Mouse (Mus musculus) forebrain, postnatal 0 days (tissue): Measurements from ENCODE around the gene Sema3d. TPM values are rescaled to one million over a fixed set of nuclear protein-coding genes. Genes with fewer than 3 reads are reported as not detected.

Experiments
- ATAC-seq: fragments of 200-750 bp; cut with Nextera tagmentation; 2 replicates; pipeline ENCODE4 v1.8.0; 2017; ENCODE audit warnings: mild to moderate bottlenecking, moderate library complexity
- DNase-seq: peaks from one replicate; pipeline ENCODE4 v3.0.0-alpha.2; 2015
- H3K27ac ChIP-seq: fragments of 300-500 bp; sonication (generic); 2 replicates; pipeline ENCODE4 v1.5.1; 2014; ENCODE audit warnings: low read depth, mild to moderate bottlenecking, antibody characterized with exemption, low read length, moderate library complexity, mixed read lengths
- H3K27me3 ChIP-seq: fragments of 300-500 bp; sonication (generic); 2 replicates; pipeline ENCODE4 v1.6.1; 2014; ENCODE audit warnings: mild to moderate bottlenecking, low read length, mixed read lengths; ENCODE audit not compliant: insufficient read depth
- H3K36me3 ChIP-seq: fragments of 300-500 bp; sonication (generic); 2 replicates; pipeline ENCODE4 v1.6.1; 2014; ENCODE audit warnings: mild to moderate bottlenecking, moderate library complexity; ENCODE audit not compliant: insufficient read depth
- H3K4me1 ChIP-seq: fragments of 300-500 bp; sonication (generic); 2 replicates; pipeline ENCODE4 v1.6.1; 2014; ENCODE audit warnings: antibody characterized with exemption; ENCODE audit not compliant: insufficient read depth
- H3K4me2 ChIP-seq: fragments of 300-500 bp; sonication (generic); 2 replicates; pipeline ENCODE4 v1.6.1; 2014; ENCODE audit warnings: low read depth, mild to moderate bottlenecking, moderate library complexity
- H3K4me3 ChIP-seq: fragments of 300-500 bp; sonication (generic); 2 replicates; pipeline ENCODE4 v1.5.1; 2014; ENCODE audit warnings: low read depth, low read length, mixed read lengths
- H3K9ac ChIP-seq: fragments of 300-500 bp; sonication (generic); 2 replicates; pipeline ENCODE4 v1.6.1; 2014; ENCODE audit warnings: mild to moderate bottlenecking
- H3K9me3 ChIP-seq: fragments of 300-500 bp; sonication (generic); 2 replicates; pipeline ENCODE4 v1.6.1; 2016; ENCODE audit warnings: low read length
- CTCF ChIP-seq: sonication (generic); IDR thresholded peaks from 2 replicates; pipeline ENCODE4 v1.5.1; 2016; ENCODE audit warnings: antibody characterized with exemption, control low read depth, low read depth
- WGBS: fragments of 180-500 bp; shearing (Covaris S2); extraction: QIAGEN DNeasy Blood & Tissue Kit; methylation state at CpG from one replicate; pipeline ENCODE4 v1.1.7; 2014; 5-methylcytosine and 5-hydroxymethylcytosine counted together
- polyA plus RNA-seq: library from polyadenylated mRNA; unstranded; fragments of >200 nt; fragmentation: Nextera tagmentation; extraction: Ambion mirVana; gene quantifications from 2 replicates; pipeline ENCODE4 v1.2.1, GENCODE M21; 2015
- total RNA-seq: library from RNA; depleted of rRNA; stranded (reverse); fragments of >200 nt; gene quantifications from 2 replicates; pipeline ENCODE4 v1.2.3, GENCODE M21; 2014; rRNA removed

Sema3d gene
- 2.5 and 3.7 TPM in 2 replicates for total RNA-seq
- polyA plus RNA-seq = 1.5 and 1.8 TPM in 2 replicates

DNA sequence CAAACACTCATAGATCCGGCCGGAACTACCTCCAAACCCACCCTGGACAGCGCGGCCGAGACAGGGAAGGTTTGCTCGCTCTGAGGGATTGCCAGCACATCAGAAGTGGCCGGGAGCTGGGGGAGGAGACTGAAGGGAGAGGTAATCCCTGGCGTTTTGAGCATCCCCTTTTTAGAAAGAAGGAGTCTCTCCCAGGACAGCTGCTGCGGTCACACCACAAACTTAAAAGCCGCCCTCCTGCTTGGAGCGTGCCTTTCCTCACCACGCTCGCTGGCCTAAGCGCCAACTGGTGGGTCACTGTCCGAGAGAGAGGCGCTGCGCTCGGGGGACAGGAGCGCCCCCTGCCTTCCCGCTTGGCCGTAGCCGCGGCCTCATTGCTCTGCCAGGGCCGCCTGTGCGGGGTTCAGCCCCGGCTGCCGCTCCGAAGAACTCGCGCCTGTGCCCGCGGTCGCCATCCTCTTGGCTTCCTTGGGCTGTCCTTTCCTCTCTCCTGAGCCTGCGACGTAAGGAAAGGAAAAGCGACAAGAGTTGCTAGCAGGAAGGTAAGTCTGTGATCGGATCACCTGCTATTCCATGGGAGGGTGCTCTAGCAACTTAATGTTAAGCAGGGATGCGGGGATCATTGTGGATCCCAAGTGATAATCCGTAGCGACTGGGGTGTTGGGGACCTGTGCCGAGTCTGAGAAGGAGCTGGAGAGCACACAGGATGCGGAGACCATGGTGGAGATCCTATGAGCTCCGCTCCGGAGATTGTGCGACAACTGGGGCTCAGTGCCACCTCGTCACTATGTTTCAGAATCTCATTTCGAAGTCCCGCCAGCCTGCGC, at the start of gene Sema3d:
TSS of gene Sema3d (plus strand) at position 253 of the 827 bp plus-strand sequence.
- Histone ChIP-seq H3K9me3 (no peaks in the 10 kb centered on the region), H3K36me3 (no peaks in the 10 kb centered on the region), H3K4me3 (peak within 1 kb of the TSS; percentile 55), H3K9ac (peak within 1 kb of the TSS; percentile 29), H3K27me3 (peaks cover 6% of the 10 kb centered on the region), H3K4me1 (0 out of 2 replicates have a peak, but pooled peaks cover 3% of the 10 kb centered on the region), H3K4me2 (peak within 1 kb of the TSS; percentile 80), H3K27ac (no peak within 1 kb of the TSS)
- under 1% methylated on average over 49 of the region's 49 CpGs for WGBS
- peak; percentile 70 for DNase-seq
- peak; percentile 80 for TF ChIP-seq CTCF
- ATAC-seq = peak; percentile 95

DNA sequence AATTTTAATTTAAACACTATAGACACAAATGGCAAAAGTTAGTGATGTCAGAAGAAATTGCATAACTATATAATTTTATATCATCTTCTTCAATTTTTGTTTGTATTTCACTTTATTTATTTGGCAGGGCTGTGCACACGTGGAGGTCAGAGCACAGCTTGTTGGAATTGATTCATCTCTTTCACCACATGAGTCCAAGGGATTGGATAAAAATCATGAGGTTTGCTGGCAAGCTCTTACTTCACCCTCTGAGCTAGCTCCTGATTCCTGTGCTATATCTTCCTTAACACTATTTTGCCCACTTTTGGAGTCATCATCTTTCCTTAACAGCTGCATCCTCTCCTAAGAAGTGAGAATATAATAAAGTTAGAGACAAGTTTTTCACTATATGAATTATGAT, 5.9 kb upstream of the Sema3d start:
- H3K4me1 ChIP-seq = no peaks in the 10 kb centered on the region
- no peak overlapping the region for H3K27ac ChIP-seq
- H3K9ac ChIP-seq = no peak overlapping the region
- no peak overlapping the region for H3K4me2 ChIP-seq
- 49% methylated on average over 1 of the region's 1 CpGs for WGBS
- no peak for TF ChIP-seq CTCF
- no peak for DNase-seq
- no peaks in the 10 kb centered on the region for H3K27me3 ChIP-seq
- no peaks in the 10 kb centered on the region for H3K36me3 ChIP-seq
- no peak for ATAC-seq
- H3K4me3 ChIP-seq = no peak overlapping the region
- no peaks in the 10 kb centered on the region for H3K9me3 ChIP-seq

DNA sequence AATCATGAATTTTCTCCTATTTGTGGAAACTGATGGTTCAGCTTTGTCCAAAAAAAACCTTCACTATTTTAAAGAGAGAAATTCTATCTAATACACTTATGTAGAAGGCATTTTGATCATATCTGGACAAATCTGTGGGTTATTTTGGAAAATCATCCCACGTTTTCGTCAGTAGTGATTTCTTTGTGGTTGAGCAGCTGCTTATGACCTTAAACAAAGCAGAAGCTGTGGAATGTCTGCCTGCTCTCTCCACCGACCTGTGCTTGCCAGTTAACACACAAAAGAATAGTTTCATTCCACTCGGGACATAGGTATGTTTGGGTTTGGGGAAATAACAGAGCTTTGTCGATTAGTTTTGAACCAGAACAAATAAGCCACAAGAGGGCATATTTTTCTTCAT, 4.3 kb upstream of the Sema3d start:
- no peak for DNase-seq
- H3K4me3 ChIP-seq = no peak overlapping the region
- H3K36me3 ChIP-seq = no peaks in the 10 kb centered on the region
- no peak overlapping the region for H3K4me2 ChIP-seq
- H3K27me3 ChIP-seq = 0 out of 2 replicates have a peak, but pooled peaks cover under 1% of the 10 kb centered on the region
- H3K9me3 ChIP-seq = no peaks in the 10 kb centered on the region
- H3K9ac ChIP-seq = no peak overlapping the region
- WGBS = 37% methylated on average over 5 of the region's 5 CpGs
- TF ChIP-seq CTCF = no peak
- ATAC-seq = no peak
- H3K4me1 ChIP-seq = 0 out of 2 replicates have a peak, but pooled peaks cover 3% of the 10 kb centered on the region
- H3K27ac ChIP-seq = no peak overlapping the region

DNA sequence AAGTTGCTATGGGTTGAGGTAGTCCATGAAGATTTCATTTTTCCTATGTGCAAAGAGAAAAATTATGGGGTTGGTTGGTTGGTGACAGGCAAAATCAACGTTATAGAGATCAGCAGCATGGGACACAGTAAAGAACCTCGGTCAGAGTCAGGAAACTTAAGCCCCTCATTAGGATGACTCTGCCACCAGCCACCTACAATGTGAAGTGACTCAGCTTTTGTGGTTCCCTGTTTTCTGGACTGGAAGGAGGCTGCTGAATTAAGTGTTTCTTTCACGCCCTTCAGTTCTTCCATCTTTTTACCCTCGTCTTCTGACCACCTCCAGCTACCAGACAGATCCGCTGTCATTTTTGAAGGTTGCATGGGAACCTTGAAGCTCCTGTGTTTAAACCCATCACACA, 1.2 kb upstream of the Sema3d start:
- 0 out of 2 replicates have a peak, but pooled peaks cover 3% of the 10 kb centered on the region for H3K4me1 ChIP-seq
- no peak for DNase-seq
- TF ChIP-seq CTCF = no peak
- 82% methylated on average over 5 of the region's 5 CpGs for WGBS
- peaks cover 6% of the 10 kb centered on the region for H3K27me3 ChIP-seq
- ATAC-seq = no peak
- no peak overlapping the region for H3K4me2 ChIP-seq
- no peaks in the 10 kb centered on the region for H3K9me3 ChIP-seq
- no peak overlapping the region for H3K27ac ChIP-seq
- H3K36me3 ChIP-seq = no peaks in the 10 kb centered on the region
- no peak overlapping the region for H3K9ac ChIP-seq
- no peak overlapping the region for H3K4me3 ChIP-seq

DNA sequence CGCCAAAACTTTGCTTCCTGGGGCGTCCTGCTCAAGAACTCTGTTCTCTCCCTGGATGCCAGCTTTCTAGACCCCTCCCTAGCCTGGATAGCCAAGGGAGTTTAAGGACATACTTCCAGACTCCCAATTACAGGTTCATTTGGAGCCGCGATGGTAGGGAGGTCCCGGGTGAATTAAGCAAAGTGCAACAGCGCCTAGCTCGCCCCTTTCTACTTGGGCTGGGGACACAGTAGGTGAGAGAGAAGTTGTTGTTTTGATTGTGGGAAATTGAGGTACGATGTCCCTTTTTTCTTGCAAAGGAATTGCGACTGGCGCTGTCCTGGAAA, 738 bp downstream of the Sema3d start:
- Histone ChIP-seq H3K4me1 (0 out of 2 replicates have a peak, but pooled peaks cover 3% of the 10 kb centered on the region), H3K27ac (no peak overlapping the region), H3K9ac (peak overlapping the region; percentile 29; the same call in 1 of the 2 replicates), H3K9me3 (no peaks in the 10 kb centered on the region), H3K4me3 (peak overlapping the region; percentile 55), H3K27me3 (peaks cover 6% of the 10 kb centered on the region), H3K4me2 (peak overlapping the region; percentile 80), H3K36me3 (no peaks in the 10 kb centered on the region)
- no peak for TF ChIP-seq CTCF
- 2% methylated on average over 10 of the region's 10 CpGs for WGBS
- ATAC-seq = no peak
- DNase-seq = no peak

DNA sequence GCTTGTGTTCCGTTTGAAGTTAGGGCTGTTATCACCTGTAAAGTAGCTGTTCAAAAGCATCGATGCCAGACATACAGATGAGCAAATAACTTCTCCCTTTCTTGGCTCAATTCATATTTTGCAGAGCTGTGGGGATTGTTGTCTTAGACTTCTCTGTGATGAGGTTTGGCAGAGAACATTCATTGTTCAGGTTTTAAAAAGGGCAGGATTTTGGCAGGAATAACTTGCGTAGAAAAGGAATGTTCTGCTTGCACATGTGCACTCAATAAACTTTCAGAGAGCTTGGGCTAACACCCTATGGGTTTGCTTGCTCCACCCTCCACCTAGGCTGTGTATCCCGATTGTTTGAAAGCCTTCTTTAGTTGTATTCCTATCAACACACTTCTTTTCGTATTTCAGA, 9.5 kb downstream of the Sema3d start:
- Histone ChIP-seq H3K4me2 (no peak overlapping the region), H3K27ac (no peak overlapping the region), H3K36me3 (no peaks in the 10 kb centered on the region), H3K9me3 (no peaks in the 10 kb centered on the region), H3K4me1 (no peaks in the 10 kb centered on the region), H3K9ac (no peak overlapping the region), H3K4me3 (no peak overlapping the region), H3K27me3 (no peaks in the 10 kb centered on the region)
- ATAC-seq (no peak), DNase-seq (no peak)
- no peak for TF ChIP-seq CTCF
- WGBS = 68% methylated on average over 5 of the region's 5 CpGs

DNA sequence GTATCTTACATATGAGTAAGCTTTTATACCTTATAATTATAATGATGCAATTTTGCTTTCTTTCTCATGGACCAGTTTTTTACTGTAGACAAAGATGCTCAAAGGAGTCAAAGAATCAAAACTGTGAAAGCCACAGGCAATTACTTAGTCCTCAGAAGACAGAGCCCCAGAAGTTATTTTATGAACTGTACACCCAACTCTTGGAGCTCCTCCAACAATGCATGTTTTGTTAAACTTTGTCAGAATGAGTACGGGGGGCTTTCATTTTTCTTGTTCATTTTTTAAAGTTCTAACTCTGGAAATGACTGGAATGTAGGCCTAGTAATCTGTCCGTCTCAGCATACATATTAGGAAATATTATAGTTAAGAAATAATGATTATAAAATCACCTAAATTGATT, 16.1 kb downstream of the Sema3d start:
- Histone ChIP-seq H3K4me2 (no peak overlapping the region), H3K36me3 (no peaks in the 10 kb centered on the region), H3K4me1 (no peaks in the 10 kb centered on the region), H3K9ac (no peak overlapping the region), H3K4me3 (no peak overlapping the region), H3K27me3 (no peaks in the 10 kb centered on the region), H3K9me3 (no peaks in the 10 kb centered on the region), H3K27ac (no peak overlapping the region)
- TF ChIP-seq CTCF = no peak
- DNase-seq (no peak), ATAC-seq (no peak)
- WGBS = 82% methylated on average over 2 of the region's 2 CpGs
